Mouse (Mus musculus) urinary bladder, postnatal 36 days (tissue): ENCODE measurements at regions not wholly inside any gene's neighbourhood (a gene's known extent, or its start where the extent isn't known, plus 50 kb on each side); places are given as distances from the start of the nearest gene placed in this dataset.

Experiments used
- DNase-seq, 2 experiments: peaks; one replicate each; pipeline ENCODE4 v3.0.0; 2022; ENCODE audit warnings: low spot score in 2 of 2, mixed read lengths in 1 of 2

DNA sequence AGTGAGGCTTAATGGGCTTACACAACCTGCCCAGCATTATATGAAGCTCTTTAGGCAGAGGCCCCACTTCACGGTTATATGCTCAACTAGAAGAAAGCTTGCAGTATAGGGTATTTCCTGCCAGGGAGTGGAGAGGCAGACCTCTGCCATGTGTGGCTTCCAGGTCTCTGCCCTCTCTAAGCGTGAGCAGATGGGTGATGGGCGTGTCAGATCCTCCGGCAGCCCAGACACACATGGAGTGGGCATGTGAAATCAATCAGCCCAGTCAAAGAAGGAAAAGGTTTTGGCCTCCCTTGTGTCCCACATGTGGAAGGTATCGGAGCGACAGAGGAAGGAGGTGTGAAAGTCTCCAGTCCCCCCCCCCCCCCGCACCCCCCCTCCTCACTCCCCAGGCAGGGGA is 102.3 kb upstream of the Runx1 start:
- no peak for DNase-seq

- DNase-seq = no peak
Measured at GRCm38 (mm10) chr16:92927662-92928061, 101.7 kb upstream of the Runx1 start.

DNA sequence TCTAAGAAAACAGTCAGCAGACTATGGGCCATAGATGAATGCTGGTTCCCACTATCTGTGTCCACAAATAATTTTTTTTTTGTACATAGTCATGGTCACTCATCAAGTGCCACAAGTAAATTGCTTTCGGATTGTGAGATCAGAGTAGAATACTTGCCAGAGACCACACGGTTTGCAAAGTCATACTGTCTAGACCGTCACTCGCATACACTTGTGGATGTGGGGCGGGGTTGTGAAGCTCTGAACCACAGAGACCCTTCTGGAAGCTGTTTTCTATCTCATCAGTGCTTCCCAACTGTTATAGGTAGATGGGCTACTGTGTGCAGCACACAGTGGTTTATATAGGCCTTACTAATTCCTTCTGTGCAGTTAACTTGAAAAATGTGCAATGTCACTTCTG is 100.9 kb upstream of the Runx1 start:
- DNase-seq = no peak

- no peak for DNase-seq
Measured at GRCm38 (mm10) chr16:92920947-92921346, 95.0 kb upstream of the Runx1 start.

GRCm38 (mm10) chr16:92917356-92917755 is 91.4 kb upstream of the Runx1 start:
- no peak for DNase-seq

DNA sequence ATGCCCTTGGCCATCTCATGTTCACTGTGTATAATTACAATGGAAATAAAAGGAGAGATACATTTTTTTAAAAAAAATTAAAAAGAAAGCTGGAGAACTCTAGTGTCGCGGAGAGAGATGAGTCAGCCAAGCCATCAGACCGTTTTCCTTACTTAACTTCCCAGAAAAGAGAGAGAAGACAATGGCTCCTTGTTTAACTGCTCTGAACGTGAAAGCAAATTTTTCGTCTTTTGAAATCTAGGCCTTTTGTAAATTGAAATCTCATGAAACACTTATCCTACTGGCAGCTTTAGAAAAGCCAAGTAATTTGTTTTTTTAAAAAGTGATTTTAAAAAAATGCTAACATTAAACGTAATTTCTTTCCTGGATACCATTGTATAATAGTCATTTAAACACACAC is 89.7 kb upstream of the Runx1 start:
- DNase-seq = no peak

- no peak for DNase-seq
Measured at GRCm38 (mm10) chr16:92906873-92907272, 80.9 kb upstream of the Runx1 start.

DNA sequence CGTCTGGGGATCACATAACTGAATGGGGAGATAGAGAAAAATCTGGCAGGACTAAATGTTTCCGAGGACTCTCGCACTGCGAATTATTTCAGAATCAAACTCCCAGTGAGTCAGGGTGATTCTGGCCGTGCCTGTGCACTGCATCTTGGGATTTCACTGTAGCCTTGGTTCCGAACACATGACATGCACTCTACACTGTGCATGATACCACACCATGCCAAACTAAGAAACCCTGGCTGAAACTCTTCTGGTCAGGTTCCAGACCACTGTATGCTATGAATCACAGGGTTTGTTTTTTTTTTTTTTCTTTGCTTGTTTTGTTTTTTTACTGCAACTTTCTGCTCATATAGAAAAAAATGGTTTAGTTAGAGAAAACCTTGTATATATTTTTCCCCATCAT is 79.7 kb upstream of the Runx1 start:
- no peak for DNase-seq

DNA sequence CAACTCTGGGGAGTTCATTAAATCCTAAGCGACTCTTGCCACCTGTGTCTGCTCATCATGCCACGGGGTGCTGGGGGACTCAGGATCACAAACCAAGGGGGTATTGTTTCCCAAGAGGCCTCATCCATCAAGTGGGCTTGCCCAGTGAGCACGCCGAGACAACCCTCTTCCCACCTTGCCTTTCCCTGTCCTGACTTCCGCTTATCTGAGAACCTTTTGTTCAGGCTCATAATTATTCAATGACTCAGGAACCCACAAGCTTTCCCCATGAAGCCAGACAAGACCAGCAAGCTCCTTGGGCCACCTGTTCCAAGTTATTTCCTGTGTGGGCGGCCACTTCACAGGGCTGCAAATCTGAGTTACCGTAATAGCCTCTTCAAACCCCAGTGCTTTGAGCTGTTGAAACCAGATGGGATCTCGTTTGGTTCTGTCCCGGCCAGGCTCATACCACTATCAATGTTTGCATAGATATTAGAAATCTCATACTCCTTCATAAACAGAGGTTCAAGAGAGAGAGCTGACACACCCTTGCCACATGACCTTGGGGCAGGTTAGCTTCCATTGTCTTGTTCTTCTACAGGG is 78.0 kb upstream of the Runx1 start:
- DNase-seq = peak; percentile 15 to 34

GRCm38 (mm10) chr16:92903486-92903885 is 77.5 kb upstream of the Runx1 start:
- no peak for DNase-seq

DNA sequence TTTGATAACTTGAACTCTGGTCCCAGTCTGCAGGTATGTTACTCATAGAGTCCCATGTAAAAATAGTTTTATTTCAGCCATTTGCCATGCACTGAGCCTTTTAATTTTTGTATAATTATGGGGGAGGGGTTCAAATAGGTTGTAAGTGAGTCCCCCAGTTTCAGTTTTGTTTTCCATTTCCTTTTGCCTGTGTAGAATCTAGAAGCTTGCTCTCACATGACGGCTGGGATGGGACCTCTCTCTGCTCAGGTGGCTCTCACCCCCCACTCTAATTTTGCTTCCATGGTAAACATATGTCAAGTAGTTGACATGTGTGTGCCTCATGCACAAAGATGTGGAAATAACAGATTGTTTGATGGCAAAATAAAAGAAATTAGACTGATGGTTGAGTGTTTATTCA is 73.8 kb upstream of the Runx1 start:
- DNase-seq = no peak

DNA sequence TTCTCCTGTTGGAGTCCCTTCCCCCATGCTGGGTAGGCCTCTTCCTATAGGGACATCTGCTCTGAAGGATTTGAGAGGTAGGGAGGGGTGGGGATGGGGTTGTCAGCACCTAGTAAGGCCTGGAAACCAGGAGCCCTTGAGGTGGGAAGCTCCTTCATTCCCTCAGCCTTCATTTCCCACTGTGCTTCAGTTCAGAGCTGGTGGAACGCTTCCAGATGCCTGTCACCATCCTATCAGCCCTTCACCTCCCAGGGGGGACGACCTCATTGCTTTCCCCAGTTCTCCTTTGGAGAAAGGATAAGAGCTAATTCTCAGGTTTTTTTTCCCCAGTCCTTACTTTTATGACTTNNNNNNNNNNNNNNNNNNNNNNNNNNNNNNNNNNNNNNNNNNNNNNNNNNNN is 65.8 kb upstream of the Runx1 start:
- DNase-seq = no peak

GRCm38 (mm10) chr16:92890713-92891112 is 64.8 kb upstream of the Runx1 start:
- no peak for DNase-seq

DNA sequence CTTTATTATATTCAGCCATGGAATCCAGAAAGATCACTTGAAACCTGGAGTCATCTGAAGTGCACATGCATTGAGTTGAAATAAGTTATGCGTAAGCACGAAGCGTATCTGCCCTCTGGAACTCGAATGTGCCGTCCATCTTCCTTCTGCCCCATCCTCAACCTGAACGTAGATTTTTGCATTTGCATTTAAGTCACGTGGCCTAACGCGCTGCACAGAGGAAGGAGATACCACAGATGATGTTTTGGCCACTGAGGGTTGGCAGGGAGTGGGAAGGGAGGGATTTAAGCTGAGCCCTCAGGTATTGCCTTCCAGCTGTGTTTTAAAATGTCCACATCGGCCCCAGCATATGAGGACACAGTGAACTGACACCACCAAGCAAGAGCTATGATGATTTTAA is 63.6 kb upstream of the Runx1 start:
- DNase-seq = no peak

- no peak for DNase-seq
Measured at GRCm38 (mm10) chr16:92886226-92886625, 60.3 kb upstream of the Runx1 start.

- DNase-seq = no peak
Measured at GRCm38 (mm10) chr16:92883821-92884272, 57.9 kb upstream of the Runx1 start.

- no peak for DNase-seq
Measured at GRCm38 (mm10) chr16:92880356-92881043, 54.6 kb upstream of the Runx1 start.

GRCm38 (mm10) chr16:92878081-92878480 is 52.1 kb upstream of the Runx1 start:
- DNase-seq = no peak
